Mouse (Mus musculus) heart, embryonic 10.5 days (tissue): ENCODE data around the gene Spire2. TPM values are rescaled to one million over a fixed set of nuclear protein-coding genes. Genes with fewer than 3 reads are reported as not detected.
A peak's percentile ranks its signal among the peaks of the same experiment; 100 is the strongest.
"Not testable (repeated sequence)": the region's sequence is repeated elsewhere in the genome, so short reads cannot be mapped to it uniquely, and the experiment has no call there.

Source experiments
- DNase-seq: peaks from one replicate; pipeline ENCODE4 v3.0.0-alpha.2; 2017; ENCODE audit warnings: low spot score
- H3K27ac ChIP-seq: fragments of 300-500 bp; sonication (generic); 2 replicates; pipeline ENCODE4 v1.5.1; 2016; ENCODE audit warnings: mild to moderate bottlenecking
- H3K27me3 ChIP-seq: fragments of 300-500 bp; sonication (generic); 2 replicates; pipeline ENCODE4 v1.6.1; 2016; ENCODE audit warnings: mild to moderate bottlenecking; ENCODE audit not compliant: poor library complexity, insufficient read depth, severe bottlenecking
- H3K36me3 ChIP-seq: fragments of 300-500 bp; sonication (generic); 2 replicates; pipeline ENCODE4 v1.6.1; 2016; ENCODE audit warnings: mild to moderate bottlenecking, moderate library complexity
- H3K4me1 ChIP-seq: fragments of 300-500 bp; sonication (generic); 2 replicates; pipeline ENCODE4 v1.6.1; 2016; ENCODE audit warnings: mild to moderate bottlenecking
- H3K4me3 ChIP-seq: fragments of 300-500 bp; sonication (generic); 2 replicates; pipeline ENCODE4 v1.5.1; 2016; ENCODE audit warnings: mild to moderate bottlenecking, moderate library complexity
- H3K9me3 ChIP-seq: fragments of 300-500 bp; sonication (generic); 2 replicates; pipeline ENCODE4 v1.6.1; 2016; ENCODE audit warnings: mild to moderate bottlenecking, moderate library complexity
- WGBS: fragments of 180-500 bp; shearing (Covaris S2); methylation state at CpG from one replicate; pipeline ENCODE4 v1.1.7; 2016; 5-methylcytosine and 5-hydroxymethylcytosine counted together
- polyA plus RNA-seq: library from polyadenylated mRNA; unstranded; fragments of >200 nt; fragmentation: Nextera tagmentation; extraction: Ambion mirVana; gene quantifications from 2 replicates; pipeline ENCODE4 v1.2.1, GENCODE M21; 2016

Gene Spire2
- polyA plus RNA-seq = 4.4 TPM in 2 replicates

DNA sequence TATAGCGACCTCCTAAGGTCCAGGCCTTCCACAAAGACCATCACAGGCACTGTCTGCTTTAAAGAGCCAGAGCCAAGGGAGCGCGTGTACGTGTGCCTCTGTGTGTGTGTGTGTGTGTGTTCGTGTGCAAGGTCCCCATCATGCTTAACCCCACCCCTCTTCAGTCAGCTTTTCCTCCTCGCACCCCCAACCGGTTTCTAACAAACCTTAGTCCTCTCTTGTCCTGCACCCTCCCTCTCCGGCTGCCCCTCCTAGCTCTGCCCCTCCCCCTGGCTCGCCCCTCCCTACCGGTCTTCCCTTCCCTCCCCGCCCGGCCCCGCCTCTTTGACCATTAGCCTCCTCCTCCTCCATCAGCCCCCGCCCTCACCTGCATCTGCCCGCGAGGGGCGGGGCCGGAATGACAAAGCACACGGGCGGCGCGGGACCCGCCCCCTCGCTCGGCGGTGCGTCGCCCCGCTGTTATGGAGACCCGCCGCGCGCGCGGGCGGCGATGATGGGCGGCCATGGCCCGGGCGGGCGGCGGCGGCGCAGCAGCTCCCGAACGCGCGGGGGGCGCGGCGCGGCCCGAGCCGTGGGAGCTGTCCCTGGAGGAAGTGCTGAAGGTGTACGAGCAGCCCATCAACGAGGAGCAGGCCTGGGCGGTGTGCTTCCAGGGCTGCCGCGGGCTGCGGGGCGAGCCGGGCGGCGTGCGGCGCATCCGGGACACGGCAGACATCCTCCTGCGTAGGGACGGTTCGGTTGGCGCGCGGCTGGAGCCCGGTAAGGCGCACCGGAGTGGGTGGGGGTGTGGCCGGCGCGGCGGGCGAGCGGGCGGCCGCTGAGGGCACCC lies at the start of gene Spire2:
Gene Spire2 (plus strand): TSS at position 452 of the 829 bp plus-strand sequence.
- Histone ChIP-seq H3K27ac (peak within 1 kb of the TSS; percentile 54), H3K27me3 (peaks cover 25% of the 10 kb centered on the region), H3K9me3 (no peaks in the 10 kb centered on the region), H3K36me3 (no peaks in the 10 kb centered on the region), H3K4me1 (peaks cover 38% of the 10 kb centered on the region), H3K4me3 (peak within 1 kb of the TSS; percentile 72)
- peak; percentile 95 for DNase-seq
- under 1% methylated on average over 84 of the region's 85 CpGs for WGBS

GRCm38 (mm10) chr8:123282994-123283393 lies 49.5 kb upstream of the Spire2 start:
- WGBS = 90% methylated on average over 5 of the region's 6 CpGs
- not testable (repeated sequence) for DNase-seq, H3K9me3 ChIP-seq, H3K27me3 ChIP-seq, H3K4me3 ChIP-seq, H3K27ac ChIP-seq
- peaks cover 15% of the 10 kb centered on the region; the same call in 1 of the 2 replicates for H3K4me1 ChIP-seq
- peaks cover 59% of the 10 kb centered on the region for H3K36me3 ChIP-seq

- no peak for DNase-seq
- WGBS = 83% methylated on average over 7 of the region's 7 CpGs
- Histone ChIP-seq H3K27me3 (no peaks in the 10 kb centered on the region), H3K9me3 (no peaks in the 10 kb centered on the region), H3K4me3 (no peak overlapping the region), H3K36me3 (peaks cover 61% of the 10 kb centered on the region), H3K4me1 (peaks cover 11% of the 10 kb centered on the region; the same call in 1 of the 2 replicates), H3K27ac (no peak overlapping the region)
Observed at GRCm38 (mm10) chr8:123283991-123284390, 48.5 kb upstream of the Spire2 start.

DNA sequence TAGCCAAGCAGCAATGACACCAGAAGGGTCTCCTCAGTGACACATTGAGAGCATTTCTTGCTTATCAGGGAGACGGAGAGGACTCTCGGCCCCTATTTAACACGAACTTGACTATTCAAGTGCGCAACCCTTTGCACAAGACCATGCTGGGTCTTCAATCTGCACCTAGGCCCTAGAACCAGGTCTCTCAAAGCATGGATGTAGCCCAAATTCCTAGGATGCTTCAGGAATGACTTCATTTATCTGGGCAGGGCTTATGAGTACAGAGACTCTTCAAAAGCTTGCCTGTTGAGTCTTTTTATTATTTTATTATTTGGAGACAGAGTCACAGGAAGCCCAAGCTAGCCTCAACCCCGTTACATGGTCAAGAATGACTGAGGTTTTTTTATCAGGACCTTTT lies 48.0 kb upstream of the Spire2 start:
- Histone ChIP-seq H3K36me3 (peaks cover 66% of the 10 kb centered on the region), H3K27me3 (no peaks in the 10 kb centered on the region), H3K27ac (no peak overlapping the region), H3K4me3 (no peak overlapping the region), H3K9me3 (no peaks in the 10 kb centered on the region), H3K4me1 (peaks cover 11% of the 10 kb centered on the region; the same call in 1 of the 2 replicates)
- 54% methylated on average over 5 of the region's 5 CpGs for WGBS
- DNase-seq = no peak

DNA sequence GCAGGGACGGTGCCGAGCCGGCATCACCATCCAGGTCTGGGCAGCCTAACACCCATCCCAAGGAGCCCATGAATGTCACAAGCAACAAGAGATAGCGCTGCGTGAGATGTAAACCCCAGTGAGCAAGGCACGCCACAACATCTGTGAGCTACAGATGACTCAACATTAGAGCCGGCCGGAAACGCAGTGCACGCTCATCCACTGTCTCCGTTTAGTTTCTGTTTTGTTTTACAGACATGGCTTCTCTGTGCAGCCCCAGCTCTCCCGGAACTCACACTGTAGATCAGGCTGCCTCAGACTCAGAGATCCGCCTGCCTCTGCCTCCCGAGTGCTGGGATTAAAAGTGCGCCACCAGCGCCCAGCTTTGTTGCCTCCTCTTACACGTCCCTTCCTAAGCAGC lies 45.2 kb upstream of the Spire2 start:
- DNase-seq = no peak
- H3K36me3 ChIP-seq = peaks cover 64% of the 10 kb centered on the region
- H3K27me3 ChIP-seq = no peaks in the 10 kb centered on the region
- H3K4me1 ChIP-seq = peaks cover 17% of the 10 kb centered on the region
- H3K4me3 ChIP-seq = no peak overlapping the region
- no peak overlapping the region for H3K27ac ChIP-seq
- 94% methylated on average over 17 of the region's 17 CpGs for WGBS
- H3K9me3 ChIP-seq = no peaks in the 10 kb centered on the region

DNA sequence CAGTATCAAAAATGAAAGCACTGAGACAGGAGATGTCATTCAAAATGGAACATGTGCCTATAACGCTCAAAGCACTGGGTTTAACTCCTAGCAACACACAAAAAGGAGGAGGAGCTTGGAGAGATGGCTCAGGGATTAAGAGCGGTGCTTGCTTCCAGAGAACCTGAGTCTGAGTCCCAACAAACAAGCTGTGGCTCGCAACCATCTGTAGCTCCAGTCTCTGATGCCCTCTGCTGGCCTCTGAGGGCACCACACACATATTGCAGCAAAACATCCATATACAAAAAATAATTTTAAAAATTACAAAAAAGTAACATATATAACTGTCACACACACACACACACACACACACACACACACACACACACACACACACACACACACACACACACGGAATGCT lies 42.3 kb upstream of the Spire2 start:
- WGBS = 80% methylated on average over 4 of the region's 4 CpGs
- Histone ChIP-seq H3K9me3 (no peaks in the 10 kb centered on the region), H3K4me1 (peaks cover 6% of the 10 kb centered on the region), H3K27ac (no peak overlapping the region), H3K27me3 (no peaks in the 10 kb centered on the region), H3K36me3 (peaks cover 80% of the 10 kb centered on the region), H3K4me3 (no peak overlapping the region)
- no peak for DNase-seq

DNA sequence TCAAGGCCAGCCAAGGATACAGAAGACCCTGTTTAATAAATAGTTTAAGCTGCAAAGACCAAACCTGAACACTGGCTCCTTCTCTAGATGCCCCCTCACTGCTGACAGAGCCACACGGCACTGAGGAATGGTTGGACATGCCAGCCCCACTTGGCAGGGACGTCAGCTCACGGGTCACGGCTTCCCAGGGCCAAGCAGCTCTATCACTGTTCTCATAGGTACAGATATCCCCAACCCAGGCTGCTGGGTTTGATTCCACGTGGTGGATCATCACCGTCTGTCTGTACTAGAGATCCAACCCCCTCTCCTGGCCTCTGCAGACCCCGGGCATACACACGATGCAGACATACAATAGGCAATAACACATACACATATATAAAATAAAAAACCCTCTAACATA lies 41.8 kb upstream of the Spire2 start:
- 96% methylated on average over 8 of the region's 8 CpGs for WGBS
- no peak overlapping the region for H3K4me3 ChIP-seq
- no peak for DNase-seq
- no peaks in the 10 kb centered on the region for H3K27me3 ChIP-seq
- H3K36me3 ChIP-seq = peaks cover 85% of the 10 kb centered on the region
- no peak overlapping the region for H3K27ac ChIP-seq
- peaks cover 6% of the 10 kb centered on the region for H3K4me1 ChIP-seq
- no peaks in the 10 kb centered on the region for H3K9me3 ChIP-seq

DNA sequence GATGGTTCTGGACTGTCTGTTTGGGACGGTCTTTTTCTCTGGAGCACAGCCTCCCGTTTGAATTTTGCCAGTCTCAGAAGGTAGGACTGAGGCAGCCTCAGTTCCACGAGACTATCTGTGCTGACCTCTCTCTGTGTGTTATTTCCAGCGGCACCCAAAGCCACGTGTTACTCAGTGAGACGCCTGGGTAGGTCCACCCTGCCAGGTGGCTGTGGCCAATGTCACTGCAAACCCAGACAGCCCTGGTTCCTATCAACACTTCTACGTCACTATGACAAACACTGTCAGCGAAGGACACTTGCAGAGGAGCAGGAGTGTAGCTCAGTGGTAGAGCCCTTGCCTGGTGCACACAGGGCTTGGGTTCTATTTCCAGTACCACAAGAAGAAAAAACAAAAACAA lies 40.8 kb upstream of the Spire2 start:
- Histone ChIP-seq H3K4me3 (no peak overlapping the region), H3K27me3 (no peaks in the 10 kb centered on the region), H3K36me3 (peaks cover 87% of the 10 kb centered on the region), H3K4me1 (peaks cover 6% of the 10 kb centered on the region), H3K9me3 (no peaks in the 10 kb centered on the region), H3K27ac (peak overlapping the region; percentile 16; the same call in 1 of the 2 replicates)
- WGBS = 55% methylated on average over 8 of the region's 8 CpGs
- no peak for DNase-seq

DNA sequence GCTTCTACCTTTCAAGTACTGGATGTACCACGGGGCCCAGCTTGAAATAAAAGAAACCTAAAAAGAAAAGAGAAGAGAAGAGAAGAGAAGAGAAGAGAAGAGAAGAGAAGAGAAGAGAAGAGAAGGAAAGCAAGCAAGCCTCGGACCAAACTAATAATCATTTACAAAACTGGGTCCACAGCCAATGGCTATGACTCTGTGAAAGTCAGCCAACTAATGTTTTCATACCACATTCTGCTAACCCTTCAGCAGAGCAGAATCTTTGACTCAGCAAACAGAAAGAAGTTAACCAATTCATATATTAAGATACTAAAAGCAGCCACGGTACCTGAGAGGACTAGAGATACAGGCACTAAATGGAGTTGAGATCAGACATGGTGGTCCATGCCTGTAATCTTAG lies 40.2 kb upstream of the Spire2 start:
- peaks cover 87% of the 10 kb centered on the region for H3K36me3 ChIP-seq
- H3K27me3 ChIP-seq = no peaks in the 10 kb centered on the region
- H3K27ac ChIP-seq = no peak overlapping the region
- peaks cover 6% of the 10 kb centered on the region for H3K4me1 ChIP-seq
- 86% methylated on average over 3 of the region's 3 CpGs for WGBS
- no peaks in the 10 kb centered on the region for H3K9me3 ChIP-seq
- H3K4me3 ChIP-seq = no peak overlapping the region
- DNase-seq = no peak

DNA sequence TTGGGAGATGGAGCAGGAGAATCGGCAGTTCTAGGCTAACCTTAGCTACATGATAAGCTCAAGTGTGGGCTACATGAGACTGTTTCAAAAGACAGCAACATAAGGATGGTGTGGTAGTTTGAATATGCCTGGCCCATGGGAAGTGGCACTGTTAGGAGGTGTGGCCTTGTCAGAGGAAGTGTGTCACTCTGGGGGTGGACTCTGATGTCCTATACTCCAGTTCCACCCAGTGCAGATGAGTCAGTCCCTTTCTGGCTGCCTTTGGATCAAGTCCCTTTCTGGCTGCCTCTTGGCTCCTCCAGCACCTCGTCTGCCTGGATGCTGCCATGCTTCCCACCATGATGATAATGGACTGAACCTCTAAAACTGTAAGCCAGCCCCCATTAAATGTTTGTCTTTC lies 39.7 kb upstream of the Spire2 start:
- no peak overlapping the region for H3K27ac ChIP-seq
- peaks cover 86% of the 10 kb centered on the region for H3K36me3 ChIP-seq
- H3K4me3 ChIP-seq = no peak overlapping the region
- H3K4me1 ChIP-seq = peaks cover 6% of the 10 kb centered on the region
- H3K27me3 ChIP-seq = no peaks in the 10 kb centered on the region
- 87% methylated on average over 2 of the region's 2 CpGs for WGBS
- no peaks in the 10 kb centered on the region for H3K9me3 ChIP-seq
- no peak for DNase-seq

DNA sequence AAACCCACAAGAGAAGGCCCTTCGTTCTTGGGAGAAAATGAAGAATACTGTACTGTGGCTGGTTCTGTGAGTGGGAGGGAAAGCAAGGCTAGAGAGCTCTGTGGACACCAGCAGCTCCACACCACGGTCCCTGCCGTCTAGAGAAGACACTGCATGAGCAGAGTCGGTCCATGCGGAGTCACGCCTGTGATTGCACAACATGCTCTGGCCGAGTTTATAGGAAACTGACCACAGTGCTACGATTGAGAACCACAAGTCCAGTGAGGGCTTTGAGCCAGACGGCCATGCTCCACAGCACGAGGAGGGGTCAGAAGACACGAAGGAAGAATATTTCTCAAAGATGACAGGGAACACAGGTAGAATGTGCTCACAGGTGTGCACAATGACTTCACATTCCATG lies 34.2 kb upstream of the Spire2 start:
- H3K36me3 ChIP-seq = peaks cover 64% of the 10 kb centered on the region
- no peaks in the 10 kb centered on the region for H3K9me3 ChIP-seq
- no peak for DNase-seq
- no peak overlapping the region for H3K27ac ChIP-seq
- WGBS = 93% methylated on average over 11 of the region's 11 CpGs
- no peaks in the 10 kb centered on the region for H3K4me1 ChIP-seq
- no peak overlapping the region for H3K4me3 ChIP-seq
- H3K27me3 ChIP-seq = no peaks in the 10 kb centered on the region

DNA sequence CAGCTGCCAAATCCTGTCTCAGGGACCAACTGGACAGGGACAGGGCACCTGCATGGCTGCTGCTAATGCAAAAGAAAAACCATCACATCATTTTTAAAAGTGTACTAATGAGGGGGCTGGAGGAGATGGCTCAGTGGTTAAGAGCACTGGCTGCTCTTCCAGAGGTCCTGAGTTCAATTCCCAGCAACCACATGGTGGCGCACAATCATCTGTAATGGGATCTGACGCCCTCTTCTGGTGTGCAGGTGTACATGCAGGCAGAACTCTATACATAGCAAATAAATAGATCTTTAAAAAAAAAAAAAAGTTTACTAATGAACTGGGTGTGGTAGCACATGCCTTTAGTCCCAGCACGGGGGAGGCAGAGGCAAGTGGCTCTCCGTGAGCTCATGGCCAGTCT lies 23.8 kb upstream of the Spire2 start:
- 63% methylated on average over 4 of the region's 4 CpGs for WGBS
- no peaks in the 10 kb centered on the region for H3K9me3 ChIP-seq
- H3K4me3 ChIP-seq = no peak overlapping the region
- no peak for DNase-seq
- peaks cover 68% of the 10 kb centered on the region for H3K36me3 ChIP-seq
- H3K4me1 ChIP-seq = peaks cover 3% of the 10 kb centered on the region; the same call in 1 of the 2 replicates
- H3K27ac ChIP-seq = no peak overlapping the region
- no peaks in the 10 kb centered on the region for H3K27me3 ChIP-seq

DNA sequence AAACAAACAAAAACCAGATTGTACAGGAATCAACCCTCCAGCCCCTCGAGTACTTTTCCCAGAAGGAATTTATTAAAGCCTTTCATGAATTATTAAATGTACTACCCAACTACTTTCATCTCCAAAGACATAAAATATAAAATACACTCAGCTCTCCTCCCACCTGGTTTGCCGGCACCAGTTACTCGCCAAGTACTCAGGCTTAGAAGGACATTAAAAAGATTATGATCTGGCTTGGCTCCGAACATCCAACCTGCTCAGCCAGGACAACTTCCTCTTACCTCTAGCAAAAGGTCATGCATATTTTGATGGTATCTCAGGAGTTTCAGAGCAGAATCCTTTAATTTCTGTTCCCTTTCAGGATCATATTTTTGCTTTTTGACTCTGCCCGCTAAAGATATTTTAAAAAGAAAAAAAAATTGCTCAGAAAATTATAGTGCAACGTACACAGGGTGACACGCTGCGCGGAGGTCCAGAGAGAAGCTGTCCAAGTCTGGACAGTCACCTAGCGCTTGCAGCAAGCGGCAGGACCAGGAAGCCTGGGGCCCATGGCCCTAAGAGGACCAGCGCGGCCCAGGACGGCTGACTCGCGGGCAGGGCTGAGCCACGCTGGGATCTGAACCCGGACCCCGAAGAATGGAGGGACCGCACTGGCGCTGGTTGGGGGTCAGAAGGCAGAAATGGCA lies 14.6 kb upstream of the Spire2 start:
- WGBS = 8% methylated on average over 21 of the region's 21 CpGs

More for the DNA sequence above, 14.6 kb upstream of the Spire2 start:
- H3K27me3 ChIP-seq = no peaks in the 10 kb centered on the region
- H3K4me3 ChIP-seq = peak overlapping the region; percentile 81
- H3K36me3 ChIP-seq = peaks cover 4% of the 10 kb centered on the region
- H3K9me3 ChIP-seq = no peaks in the 10 kb centered on the region
- DNase-seq = no peak
- peak overlapping the region; percentile 89 for H3K27ac ChIP-seq
- peaks cover 21% of the 10 kb centered on the region for H3K4me1 ChIP-seq
